Mouse (Mus musculus): ENCODE measurements around the gene Dnah14. TPM values are rescaled to one million over a fixed set of nuclear protein-coding genes. Genes with fewer than 3 reads are reported as not detected.

The Dnah14 gene
- total RNA-seq, 2 experiments from 2014 or later, result not detected

DNA sequence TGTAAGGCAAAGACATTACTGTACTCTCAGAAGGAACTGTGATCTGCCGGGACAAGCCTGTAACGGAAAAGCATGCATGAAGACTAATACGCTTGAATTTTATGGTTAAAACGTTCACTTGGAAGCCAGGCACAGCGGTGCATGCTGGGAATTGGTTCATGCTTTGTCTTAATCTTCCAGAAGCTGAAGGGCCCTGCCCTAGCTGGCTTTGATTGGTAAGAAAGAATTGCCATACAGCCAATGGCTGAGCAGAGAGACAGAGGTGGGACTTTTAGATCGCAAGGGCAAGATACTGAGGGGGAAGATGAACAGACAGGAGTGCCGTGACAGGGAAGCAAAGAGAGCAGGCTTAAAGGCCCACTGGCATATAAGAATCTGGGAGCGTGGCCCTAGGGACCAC lies 6.8 kb downstream of the Dnah14 start:
- DNase-seq, result no peak
- intact Hi-C loops (cut with DNase I), result no loop called here

DNA sequence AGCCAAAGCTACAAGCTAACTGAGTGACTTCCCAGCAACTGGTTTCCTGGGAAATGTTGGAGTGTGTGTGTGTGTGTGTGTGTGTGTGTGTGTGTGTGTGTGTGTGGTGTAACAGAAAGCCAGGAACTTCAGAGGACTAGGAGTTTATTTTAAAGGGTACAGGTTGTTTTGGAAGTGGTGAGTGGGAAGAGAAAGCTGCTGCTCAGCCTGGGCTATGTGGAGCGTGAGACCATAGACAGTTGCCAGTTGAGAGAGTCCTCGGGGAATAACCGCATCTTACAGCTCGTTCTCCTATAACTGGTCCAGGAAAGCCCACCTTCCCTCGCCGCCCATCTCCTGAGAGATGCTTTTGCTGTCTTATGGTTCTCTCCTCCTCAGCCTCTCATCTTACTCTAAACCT lies 12.8 kb downstream of the Dnah14 start:
- intact Hi-C loops (cut with DNase I), result no loop called here
- no peak for DNase-seq

DNA sequence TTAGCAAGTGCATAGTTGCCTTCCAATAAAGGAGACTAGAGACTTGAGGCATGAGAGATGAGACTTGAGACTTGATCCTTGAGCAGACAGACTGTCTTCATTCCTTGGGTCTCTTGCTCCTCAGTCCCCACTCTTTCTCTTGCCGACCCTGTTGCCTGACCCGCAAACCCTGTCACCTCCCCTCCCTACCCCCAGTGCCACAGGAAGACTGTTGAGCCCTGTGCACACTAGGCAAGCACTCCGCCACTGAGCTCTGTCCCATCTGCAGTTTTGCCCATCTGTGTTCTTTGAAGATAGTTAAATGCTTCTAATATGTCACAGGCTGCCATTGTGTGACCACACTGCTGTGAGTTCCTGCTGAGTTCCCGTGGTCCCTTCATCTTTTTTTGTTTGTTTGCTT lies 23.0 kb downstream of the Dnah14 start:
- intact Hi-C loops (cut with DNase I), result no loop called here
- no peak for DNase-seq

- no peak for DNase-seq
- intact Hi-C loops (cut with DNase I), result no loop called here
Measured at GRCm38 (mm10) chr1:181611118-181611517, 34.8 kb downstream of the Dnah14 start.

GRCm38 (mm10) chr1:181615866-181616491 lies 39.6 kb downstream of the Dnah14 start:
- peak; percentile 74 to 83 for DNase-seq
- intact Hi-C loops (cut with DNase I), result loop anchor here (5.0 kb wide), 3 partner anchors 69 to 344 kb away; no protein-coding TSS in a partner anchor

GRCm38 (mm10) chr1:181617332-181617731 lies 41.0 kb downstream of the Dnah14 start:
- intact Hi-C loops (cut with DNase I), result loop anchor here (5.0 kb wide), 3 partner anchors 70 to 345 kb away; no protein-coding TSS in a partner anchor
- DNase-seq, result peak in 1 of 2 experiments; percentile 5

- no peak for DNase-seq
- intact Hi-C loops (cut with DNase I), result no loop called here
Measured at GRCm38 (mm10) chr1:181623149-181623680, 46.9 kb downstream of the Dnah14 start.

GRCm38 (mm10) chr1:181624876-181625275 lies 48.5 kb downstream of the Dnah14 start:
- no peak for DNase-seq
- intact Hi-C loops (cut with DNase I), result no loop called here

- DNase-seq, result no peak
- intact Hi-C loops (cut with DNase I), result no loop called here
Measured at GRCm38 (mm10) chr1:181628276-181628675, 51.9 kb downstream of the Dnah14 start.

- DNase-seq, result no peak
- intact Hi-C loops (cut with DNase I), result no loop called here
Measured at GRCm38 (mm10) chr1:181631371-181631770, 55.0 kb downstream of the Dnah14 start.

- intact Hi-C loops (cut with DNase I), result no loop called here
- DNase-seq, result no peak
Measured at GRCm38 (mm10) chr1:181637997-181638713, 61.8 kb downstream of the Dnah14 start.

DNA sequence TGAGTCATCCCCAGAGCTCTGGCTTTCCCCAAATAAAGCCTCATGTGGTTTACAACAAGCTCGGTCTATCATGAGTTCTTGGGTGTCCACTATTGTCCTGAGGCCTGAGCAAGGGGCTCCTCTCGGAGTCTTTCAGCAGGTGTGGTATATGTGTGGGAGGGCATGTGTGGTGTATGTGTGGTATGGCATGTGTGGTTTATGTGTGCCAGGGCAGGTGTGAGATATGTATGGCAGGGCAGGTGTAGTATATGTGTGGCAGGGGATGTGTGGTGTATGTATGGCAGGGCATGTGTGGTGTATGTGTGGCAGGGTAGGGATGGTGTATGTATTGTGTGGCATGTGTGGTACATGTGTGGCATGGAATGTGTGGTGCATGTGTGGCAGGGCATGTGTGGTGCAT lies 64.0 kb downstream of the Dnah14 start:
- intact Hi-C loops (cut with DNase I), result no loop called here
- no peak for DNase-seq

DNA sequence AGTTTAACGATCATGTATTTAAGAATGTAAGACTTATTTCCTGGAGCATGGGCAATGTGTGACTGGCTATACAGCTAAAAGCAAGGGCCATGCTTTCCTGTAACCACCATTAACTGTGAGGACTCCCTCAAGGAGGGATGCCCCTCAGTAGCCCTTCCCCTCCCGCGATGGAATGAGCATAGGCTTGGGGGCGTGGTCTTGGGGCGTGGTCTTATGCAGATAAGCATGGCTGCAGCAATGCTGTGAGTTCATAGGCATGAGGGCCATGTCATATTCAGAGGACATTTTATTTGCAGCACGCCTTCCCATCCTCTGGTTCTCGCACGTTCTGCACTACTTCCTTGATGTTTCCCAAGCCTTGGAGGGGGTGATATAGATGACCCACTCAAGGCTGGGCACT lies 71.1 kb downstream of the Dnah14 start:
- intact Hi-C loops (cut with DNase I), result no loop called here

DNA sequence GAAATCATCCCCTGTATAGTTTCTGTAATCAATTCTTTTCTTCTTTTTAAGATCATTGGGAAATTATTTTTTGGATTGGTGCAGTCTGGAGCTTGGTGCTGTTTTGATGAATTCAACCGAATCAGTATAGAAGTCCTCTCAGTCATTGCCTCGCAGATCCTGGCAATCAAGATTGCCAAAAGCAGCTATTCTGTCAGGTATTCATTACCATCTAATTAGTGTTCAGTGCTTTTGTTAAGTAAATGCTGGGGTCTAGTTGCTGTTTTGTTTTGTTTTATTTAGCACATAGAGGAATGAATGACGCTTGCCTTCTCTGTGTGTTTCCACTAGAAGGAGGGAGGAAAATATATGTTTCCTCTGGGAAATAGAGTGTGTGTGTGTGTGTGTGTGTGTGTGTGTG lies 77.1 kb downstream of the Dnah14 start:
- intact Hi-C loops (cut with DNase I), result no loop called here
- no peak for DNase-seq

More for the DNA sequence above, 71.1 kb downstream of the Dnah14 start:
- DNase-seq, result no peak

GRCm38 (mm10) chr1:181656421-181656820 lies 80.1 kb downstream of the Dnah14 start:
- intact Hi-C loops (cut with DNase I), result no loop called here
- DNase-seq, result no peak

- intact Hi-C loops (cut with DNase I), result no loop called here
- peak; percentile 3 to 18 for DNase-seq
Measured at GRCm38 (mm10) chr1:181666801-181667200, 90.4 kb downstream of the Dnah14 start.

GRCm38 (mm10) chr1:181694729-181695498 lies 118.6 kb downstream of the Dnah14 start:
- no peak for DNase-seq
- intact Hi-C loops (cut with DNase I), result no loop called here

GRCm38 (mm10) chr1:181728707-181729106 lies 152.3 kb downstream of the Dnah14 start:
- intact Hi-C loops (cut with DNase I), result loop anchor here (1.0 to 5.0 kb wide), 2 partner anchors 94 to 153 kb away; no protein-coding TSS in a partner anchor
- DNase-seq, result peak; percentile 23 to 60

GRCm38 (mm10) chr1:181733517-181733916 lies 157.2 kb downstream of the Dnah14 start:
- DNase-seq, result no peak
- intact Hi-C loops (cut with DNase I), result no loop called here

DNA sequence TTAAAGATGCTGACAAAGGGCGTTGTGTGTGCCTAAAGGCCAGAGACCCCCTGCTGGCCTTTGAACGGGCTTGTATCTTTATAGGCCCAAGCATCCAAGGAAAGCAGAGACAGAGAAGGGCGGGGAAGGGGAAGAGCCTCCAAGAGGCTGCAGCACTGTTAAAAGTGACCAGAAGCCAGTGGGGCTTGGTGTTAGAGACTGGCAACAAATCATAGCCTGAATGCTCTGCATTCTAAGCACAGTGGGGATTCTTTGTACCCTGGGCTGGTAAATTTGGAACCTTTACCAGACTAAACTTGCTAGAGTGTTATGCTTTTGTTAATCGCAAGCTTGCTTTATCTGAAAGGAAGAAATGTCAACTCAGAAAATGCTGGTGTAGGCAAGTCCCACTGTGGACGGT lies 163.9 kb downstream of the Dnah14 start:
- DNase-seq, result no peak

GRCm38 (mm10) chr1:181742251-181742885 lies 166.0 kb downstream of the Dnah14 start:
- intact Hi-C loops (cut with DNase I), result no loop called here
- no peak for DNase-seq

More for the DNA sequence above, 163.9 kb downstream of the Dnah14 start:
- intact Hi-C loops (cut with DNase I), result no loop called here

All from heart, postnatal 10 days (tissue).